Mouse (Mus musculus) spleen, postnatal 14 days (tissue): ENCODE results near the gene Col8a1.

ENCODE experiments used
- DNase-seq, 2 experiments: peaks; one replicate each; pipeline ENCODE4 v3.0.0; 2021 to 2022; ENCODE audit warnings: low spot score in 2 of 2

Col8a1 gene

DNA sequence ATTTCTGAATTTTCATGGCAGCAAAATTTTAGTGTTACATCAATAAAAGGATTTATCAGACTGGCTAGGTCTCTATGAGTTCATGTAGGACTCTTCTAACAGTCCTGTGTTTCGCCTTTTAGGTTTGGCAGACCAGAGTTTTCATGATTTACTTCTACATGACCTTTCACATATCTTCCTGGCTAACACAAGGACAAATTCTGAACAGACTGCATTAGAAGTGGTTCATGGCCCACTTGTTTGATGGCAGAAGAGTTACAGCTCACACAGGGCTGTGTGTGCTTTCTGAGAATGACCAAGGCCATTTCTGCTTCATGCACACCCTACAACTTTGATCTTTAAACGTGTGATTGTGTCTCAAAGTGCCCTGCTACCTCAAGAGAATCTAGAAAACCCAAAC is 82.3 kb downstream of the Col8a1 start:
- no peak for DNase-seq

DNA sequence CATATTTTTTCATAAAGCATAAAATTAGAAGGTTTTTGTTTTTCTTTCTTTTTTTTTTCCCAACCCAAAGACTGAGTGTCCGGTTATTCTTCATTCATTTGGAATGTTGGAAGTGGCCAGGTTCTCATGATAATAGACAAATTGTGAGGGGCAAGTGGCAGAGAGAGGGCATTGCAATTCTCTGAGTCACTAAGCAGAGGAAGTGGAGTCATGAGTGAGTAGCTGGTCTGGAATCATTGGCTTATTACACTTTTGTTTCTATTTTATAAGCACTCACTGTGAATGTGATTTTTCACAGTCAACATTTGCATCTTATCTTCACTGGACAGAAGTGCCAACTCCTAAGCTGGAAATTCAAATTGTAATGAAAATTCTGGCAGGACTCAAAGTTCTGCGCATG is 82.9 kb downstream of the Col8a1 start:
- DNase-seq: no peak

DNA sequence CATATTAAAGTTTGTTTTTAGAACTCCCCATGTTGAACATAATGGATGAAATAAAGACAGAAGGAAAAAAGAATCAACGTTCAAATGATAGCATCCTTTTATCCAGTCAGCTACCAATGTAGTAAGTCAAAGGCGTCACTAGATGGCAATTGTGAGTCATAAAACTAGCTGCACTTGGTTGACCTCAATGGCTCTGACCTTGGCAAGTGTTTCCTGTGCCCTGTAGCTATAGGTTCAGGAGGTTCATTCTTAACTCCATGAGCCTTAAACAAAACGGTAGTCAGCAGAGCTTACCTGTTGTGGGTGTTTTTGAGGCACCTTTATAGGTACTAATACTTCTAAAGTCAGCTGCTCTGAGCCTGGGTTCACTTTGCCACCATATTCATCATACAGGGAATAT is 85.2 kb downstream of the Col8a1 start:
- DNase-seq: no peak

GRCm38 (mm10) chr16:57662661-57663060 is 91.9 kb downstream of the Col8a1 start:
- DNase-seq: no peak

DNA sequence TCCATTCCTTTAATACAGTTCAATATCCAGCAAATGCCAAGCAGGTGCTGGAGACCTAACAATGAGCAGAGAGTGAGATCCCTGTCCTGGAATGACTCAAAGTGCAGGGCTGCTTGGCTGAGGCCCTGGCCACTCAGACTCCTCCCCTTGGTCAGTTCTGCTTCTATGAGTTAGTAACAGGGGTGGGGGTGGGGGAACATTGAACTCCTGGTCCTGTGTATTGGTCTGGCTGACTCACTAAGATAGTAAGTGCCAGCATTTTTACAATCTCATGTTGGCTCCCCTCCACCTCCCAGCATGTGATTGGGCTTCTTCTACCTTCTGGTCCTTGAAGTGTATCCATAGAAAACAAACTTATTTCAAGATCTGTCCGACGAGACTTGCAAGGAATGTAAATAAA is 104.6 kb downstream of the Col8a1 start:
- no peak for DNase-seq

DNA sequence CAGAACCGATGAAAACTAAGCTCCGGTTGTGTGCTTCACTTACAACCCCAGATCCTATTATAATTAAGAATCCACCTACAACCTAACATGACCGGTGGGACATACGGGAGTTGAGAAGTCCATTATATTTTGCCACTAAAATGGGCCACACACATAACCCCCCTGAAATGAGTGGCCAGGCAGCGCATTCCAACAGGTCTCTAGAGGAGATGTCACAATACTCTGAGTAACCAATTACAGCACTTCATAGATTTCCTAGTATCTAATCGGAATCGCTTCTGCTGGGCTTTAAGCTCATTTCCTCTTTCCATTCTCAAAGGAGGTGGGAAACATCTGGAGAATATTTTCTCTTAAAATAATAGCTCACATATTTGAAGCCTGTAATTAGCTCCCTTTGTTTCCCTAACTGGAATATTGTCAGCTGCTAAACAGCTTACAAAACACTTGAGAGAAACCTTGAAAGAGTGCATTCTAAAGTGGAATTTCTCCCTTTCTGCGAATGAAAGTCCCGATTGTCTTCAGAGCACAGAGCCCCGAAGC is 113.1 kb downstream of the Col8a1 start:
- no peak for DNase-seq

GRCm38 (mm10) chr16:57634766-57635165 is 119.8 kb downstream of the Col8a1 start:
- DNase-seq: no peak

- peak in 1 of 2 experiments; percentile 35 for DNase-seq
Observed at GRCm38 (mm10) chr16:57634191-57634590, 120.3 kb downstream of the Col8a1 start.

- DNase-seq: no peak
Observed at GRCm38 (mm10) chr16:57611768-57612167, 142.8 kb downstream of the Col8a1 start.

DNA sequence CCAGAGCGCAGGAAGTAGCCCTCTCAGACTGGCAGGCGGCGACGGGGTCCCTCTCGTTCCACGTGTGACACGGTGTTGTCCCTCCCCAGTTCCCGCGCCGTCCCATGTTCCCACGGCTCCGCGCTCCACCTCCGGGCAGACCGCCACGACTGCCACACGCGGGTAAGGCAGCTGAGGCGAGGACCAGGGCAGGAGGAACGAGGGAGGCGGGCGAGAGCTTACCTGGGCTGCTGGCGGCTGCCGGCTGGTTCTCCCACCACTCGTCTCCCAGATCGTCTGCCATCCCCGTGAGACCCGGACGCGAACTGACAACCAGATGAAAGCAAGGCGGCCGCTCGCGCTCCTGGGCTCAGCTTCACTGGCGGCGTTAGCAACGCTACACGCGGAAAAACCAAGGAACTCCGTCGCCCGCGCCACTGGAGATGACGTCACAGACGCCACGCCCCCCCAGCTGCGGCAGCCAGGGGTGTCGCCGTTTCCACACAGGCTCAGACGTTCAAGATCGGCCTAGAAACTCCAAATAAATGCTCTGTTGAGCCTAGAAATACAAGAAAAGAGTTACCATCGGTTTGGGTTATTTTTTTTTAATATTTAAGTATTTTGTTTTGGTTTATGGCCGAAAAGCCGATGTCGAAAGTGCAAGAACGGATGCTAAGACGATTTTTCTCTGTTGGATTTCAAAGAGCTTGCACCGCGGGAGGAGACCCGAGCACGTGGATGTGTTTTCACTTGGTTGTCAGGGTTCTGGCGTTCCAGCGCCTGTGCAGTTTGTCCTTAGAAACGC is 147.9 kb downstream of the Col8a1 start, which contains the start of gene Cmss1:
Cmss1 (minus strand) TSS at position 421 of the 784 bp plus-strand sequence.
- DNase-seq: peak; percentile 63 to 77

- no peak for DNase-seq
Observed at GRCm38 (mm10) chr16:57601031-57601430, 153.5 kb downstream of the Col8a1 start.

- no peak for DNase-seq
Observed at GRCm38 (mm10) chr16:57597295-57597957, 157.1 kb downstream of the Col8a1 start.

GRCm38 (mm10) chr16:57593422-57594157 is 160.9 kb downstream of the Col8a1 start:
- no peak for DNase-seq

DNA sequence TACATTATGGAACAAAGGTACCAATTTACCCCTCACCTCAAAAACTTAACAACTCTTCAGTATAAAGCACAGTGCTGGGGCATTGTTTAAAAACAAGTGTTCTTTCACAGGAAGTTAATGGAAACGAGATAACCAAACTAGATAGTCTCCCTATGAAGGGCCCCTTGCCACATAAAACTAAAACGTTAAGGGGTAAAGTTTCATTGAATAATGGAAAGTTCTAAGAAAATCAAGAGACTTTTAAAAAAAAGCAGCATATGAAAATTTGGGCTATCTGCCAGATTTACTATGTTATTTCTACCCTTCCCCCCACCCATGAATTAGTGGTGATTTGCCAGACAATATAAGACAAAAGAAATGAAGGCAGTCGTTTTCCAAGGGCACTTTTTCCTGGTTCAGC is 169.3 kb downstream of the Col8a1 start:
- DNase-seq: no peak

GRCm38 (mm10) chr16:57582008-57582407 is 172.5 kb downstream of the Col8a1 start:
- DNase-seq: no peak

- no peak for DNase-seq
Observed at GRCm38 (mm10) chr16:57580041-57580440, 174.5 kb downstream of the Col8a1 start.

DNA sequence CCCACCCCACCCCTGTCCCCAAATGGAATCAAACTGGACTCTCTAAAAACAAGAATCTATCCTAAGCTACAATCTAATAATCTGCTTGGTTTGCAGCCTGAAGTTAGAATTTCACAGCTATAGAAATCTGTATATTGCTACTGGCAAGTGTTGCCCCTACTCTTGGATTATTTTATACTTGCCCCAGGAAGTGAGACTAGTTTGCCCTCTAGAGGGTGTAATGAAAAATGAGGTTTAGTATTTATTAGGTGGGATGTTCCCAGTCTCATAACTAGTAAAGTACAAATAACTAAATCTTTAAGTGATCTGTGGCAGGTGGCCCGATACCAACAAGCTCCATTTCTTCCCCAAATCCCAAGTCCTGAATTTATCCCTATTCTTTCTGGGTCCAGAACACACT is 177.0 kb downstream of the Col8a1 start:
- DNase-seq: no peak

DNA sequence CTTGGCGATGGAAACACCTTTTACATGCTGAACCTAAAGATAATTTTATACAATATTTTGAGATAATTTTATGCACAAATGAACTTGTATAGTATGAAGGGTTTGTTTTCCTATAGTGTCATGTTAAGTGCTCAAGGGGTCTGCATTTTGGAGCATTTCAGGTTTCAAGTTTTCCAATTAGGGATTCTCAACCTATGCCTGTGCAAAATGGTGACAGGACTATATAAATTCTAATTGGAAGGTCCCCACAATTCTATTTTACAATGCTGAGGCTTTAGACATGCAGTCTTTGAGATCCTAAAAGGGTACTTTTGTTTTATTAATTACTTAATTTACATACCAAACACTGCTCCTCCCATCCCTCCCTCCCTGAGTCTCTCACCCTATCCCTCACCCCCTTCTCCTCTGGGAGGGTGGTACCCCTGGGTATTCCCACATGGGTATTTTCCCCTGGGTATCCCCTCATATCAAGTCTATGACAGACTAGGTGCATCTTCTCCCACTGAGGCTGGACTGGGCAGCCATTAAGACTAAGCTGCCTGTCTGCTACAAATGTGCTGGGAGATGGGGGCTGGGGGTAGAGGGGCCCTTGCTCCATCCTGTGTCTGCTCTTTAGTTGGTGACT is 178.7 kb downstream of the Col8a1 start:
- no peak for DNase-seq
